Mouse (Mus musculus) natural killer cell, adult 2 months (primary cell): Measurements from ENCODE around the gene Mgat4e.
"Not testable (repeated sequence)": the region's sequence is repeated elsewhere in the genome, so short reads cannot be mapped to it uniquely, and the experiment has no call there.

Source experiments
- DNase-seq, 2 experiments: peaks; one replicate each; pipeline ENCODE4 v3.0.0; 2022; ENCODE audit warnings: low spot score in 2 of 2

The Mgat4e gene

DNA sequence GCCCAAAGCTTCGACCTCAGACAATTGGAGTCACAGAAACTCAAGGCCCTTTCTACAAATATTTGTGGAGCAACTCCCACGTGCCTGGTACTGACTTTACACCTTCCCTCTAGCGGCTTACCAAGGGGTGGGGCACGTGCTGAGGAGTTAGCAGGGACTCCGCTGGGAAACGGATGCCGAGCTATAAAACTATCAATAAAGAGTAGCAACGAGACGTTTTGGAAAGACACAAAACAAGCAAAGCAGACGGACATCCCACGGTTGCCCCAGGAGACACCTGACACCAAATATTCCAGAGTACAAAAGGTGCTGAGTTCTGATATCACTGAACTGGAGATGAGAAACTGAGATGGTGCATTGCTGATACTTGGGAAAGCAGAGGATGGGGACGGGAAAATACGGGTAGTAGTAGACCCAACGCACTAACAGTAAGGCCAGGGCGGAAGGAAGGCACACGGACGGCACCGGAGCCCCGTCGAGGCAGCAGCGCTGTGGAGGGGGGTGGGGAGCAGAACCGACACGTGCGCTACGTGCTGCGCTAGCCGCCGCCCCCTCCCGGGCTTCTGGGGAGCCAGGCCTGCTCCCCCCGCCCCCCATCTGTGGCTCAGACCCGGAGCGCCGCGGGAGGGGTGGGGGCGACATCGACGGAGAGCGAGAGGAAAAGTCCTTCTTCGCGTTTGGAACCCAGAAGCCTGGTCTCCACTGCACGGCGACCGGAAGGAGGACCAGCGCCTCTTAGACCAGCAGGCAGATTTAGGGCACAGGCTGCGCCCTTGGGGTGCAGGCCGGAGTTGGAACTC is 6.6 kb upstream of the Mgat4e start:
- peak; percentile 5 to 17 for DNase-seq

DNA sequence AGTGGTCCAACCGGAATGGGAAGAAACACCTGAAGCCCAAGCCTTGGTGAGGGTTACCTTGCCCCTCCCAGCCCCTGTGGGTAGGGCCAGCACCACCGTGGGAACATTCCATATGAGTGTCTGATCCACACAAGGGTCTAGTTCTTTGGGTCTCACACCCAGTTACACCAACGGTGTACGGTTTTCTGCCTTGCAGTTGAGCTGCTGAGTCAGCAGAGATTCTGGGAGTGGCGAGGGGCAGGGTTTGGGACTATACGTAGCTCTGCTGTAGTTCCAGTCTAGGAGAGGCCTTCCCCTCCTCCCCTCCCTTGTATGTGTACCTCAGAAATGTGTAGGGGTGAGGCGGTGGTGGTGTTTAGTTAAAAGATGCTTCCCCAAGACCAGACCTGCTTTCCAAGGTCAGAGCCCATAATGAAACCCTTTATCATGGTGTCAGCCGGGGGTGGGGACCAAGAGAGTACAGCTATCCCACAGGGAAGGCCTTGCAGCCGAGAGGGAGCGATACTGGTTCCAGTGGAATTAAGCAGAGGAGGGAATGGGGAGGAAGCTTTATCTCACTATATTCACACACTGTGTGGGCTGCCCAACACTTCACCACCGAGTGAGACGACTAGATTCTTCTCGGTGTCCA is 5.9 kb upstream of the Mgat4e start:
- DNase-seq, result no peak

DNA sequence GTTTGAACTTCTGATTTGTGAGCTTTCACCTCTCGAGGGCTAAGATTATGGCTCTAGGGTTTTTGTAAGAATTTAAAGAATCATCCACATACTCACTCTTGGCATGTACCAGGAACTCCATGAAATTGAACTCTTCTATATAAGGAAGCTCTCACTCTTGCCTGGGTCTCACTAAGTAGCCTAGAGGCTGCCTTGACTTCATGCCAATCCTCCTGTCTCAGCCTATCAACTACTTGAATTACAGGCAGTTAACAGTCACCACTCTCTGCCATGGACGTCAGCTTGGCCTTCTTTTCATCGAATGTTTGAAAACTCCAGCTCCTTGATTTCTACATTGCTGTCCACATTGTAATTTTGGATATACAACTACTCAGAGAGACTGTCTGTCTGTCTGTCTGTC is 2.9 kb upstream of the Mgat4e start:
- no peak for DNase-seq

DNA sequence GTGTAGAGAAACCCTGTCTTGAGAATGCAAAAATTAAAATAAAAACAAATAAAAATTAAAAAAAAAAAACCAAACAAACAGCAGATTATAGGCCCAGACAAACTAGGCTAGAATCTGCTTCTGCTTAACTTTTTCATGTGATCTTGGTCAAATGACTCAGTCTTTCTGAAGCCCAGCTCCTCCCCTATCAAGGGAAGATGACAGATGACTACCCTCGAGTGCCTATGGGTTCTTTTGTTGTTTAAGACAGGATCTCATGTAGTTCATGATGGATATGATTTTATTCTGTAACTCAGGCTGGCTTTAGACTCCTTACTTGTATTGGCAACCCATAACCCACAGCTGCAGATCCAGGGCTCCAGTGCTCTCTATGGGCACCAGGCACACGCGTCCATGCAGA is 2.4 kb upstream of the Mgat4e start:
- DNase-seq, result no peak

DNA sequence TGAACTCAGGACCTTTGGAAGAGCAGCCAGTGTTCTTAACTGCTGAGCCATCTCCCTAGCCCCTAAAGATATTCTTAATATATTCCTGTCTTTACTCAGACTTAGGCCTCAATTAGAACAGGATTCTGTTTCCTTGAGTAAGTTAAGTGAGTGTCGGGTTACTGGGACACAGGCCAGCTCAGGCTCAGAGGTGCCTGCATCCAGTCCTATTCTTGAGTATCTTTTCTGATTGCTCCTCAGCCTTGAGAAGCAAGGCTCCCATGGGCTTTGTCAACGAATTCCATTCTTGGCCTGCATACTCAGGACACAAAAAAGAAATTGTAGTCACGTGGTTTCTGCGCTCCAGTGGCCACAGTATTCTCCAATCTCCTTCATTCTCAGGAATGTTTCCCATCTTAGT is 1.3 kb downstream of the Mgat4e start:
- DNase-seq, result no peak

DNA sequence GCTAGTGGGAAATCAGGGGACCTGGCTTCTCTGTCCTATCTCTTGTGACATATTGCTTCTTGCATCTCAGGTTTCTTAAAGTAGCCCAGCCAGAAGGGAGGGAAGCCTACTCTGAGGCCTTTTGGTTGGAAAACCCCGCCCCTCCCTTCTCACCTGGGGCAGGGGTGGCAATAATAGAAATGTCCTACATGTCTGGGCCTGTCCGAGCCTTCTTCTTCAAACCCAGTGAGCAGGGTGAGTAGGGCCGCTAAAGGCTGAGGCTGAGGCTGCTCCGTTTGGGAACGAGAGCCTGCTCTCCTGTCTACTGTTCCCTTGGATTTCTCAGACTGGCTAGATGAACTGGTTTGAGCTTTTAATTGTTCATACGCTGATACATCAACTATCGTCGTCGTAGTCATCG is 8.9 kb downstream of the Mgat4e start:
- DNase-seq, result no peak

DNA sequence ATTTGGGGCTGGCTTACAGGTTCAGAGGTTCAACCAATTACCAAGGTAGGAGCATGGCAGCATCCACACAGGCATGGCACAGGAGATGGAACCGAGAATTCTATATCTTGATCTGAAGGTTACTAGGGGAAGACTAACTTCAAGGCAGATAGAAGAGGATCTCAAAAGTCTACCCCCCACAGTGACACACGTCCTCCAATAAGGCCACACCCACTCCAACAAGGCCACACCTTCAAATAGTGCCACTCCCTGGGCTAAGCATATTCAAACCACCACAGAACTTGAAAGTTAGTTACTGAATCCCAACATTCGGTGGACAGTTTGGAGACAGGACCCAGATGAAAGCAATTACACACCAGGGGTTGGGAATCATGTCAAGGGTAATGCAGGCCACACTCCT is 14.0 kb downstream of the Mgat4e start:
- DNase-seq, result no peak

DNA sequence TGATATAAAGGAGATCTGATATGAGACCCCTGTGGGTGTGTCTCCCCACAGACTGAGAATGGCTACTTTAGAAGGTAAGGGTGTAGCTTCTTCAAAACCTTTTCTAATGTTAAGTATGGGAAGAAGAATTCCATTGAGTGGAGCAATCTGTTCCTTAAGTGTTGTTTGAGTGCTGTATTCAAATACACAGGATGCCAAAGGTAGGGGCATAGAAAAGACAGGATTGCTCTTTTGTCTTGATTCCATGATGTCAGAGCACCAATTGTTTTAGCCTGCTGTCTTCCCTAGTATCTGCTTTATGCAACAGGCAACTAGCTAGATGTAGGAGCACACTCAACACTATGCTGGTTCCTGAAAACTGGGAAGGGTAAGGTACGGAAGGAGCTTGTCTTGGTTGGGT is 14.4 kb downstream of the Mgat4e start:
- DNase-seq, result no peak

DNA sequence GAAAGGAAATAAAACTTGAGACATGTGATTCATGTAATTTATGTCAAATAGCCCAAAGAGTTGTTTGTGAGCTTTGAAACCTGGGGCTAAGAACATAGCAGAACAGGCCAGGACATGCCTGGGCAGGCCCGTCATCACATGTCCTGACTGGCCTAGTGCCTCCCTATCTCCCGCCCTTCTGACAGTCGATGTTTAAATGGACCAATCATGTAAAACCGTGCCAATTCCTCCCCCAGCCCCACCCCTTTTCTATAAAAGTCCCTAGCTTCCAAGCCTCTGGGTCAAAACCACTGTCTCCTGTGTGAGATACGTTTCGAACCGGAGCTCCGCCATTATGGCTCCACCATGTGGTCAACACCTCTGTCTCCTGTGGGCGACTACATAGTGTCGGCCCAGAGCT is 15.8 kb downstream of the Mgat4e start:
- DNase-seq, result not testable (repeated sequence)

DNA sequence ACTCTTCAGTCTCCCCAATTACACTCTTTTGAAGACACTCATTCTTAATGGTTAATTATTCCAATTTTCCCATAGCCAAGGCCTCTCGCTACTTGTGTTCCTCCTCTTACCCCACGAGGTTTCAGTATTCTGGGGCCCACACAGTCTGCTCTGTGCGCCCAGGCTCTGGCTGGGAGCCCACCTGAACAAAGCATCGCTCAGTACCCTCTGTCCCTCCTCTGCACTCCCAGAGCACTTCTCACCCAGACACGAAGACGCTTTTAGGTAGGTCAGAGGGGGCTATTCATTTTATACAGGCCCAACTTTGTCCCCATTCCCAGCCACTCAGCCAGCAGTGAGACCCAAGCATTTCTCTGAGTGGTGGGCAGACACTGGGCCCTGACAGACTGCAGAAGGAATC is 18.9 kb downstream of the Mgat4e start:
- no peak for DNase-seq

DNA sequence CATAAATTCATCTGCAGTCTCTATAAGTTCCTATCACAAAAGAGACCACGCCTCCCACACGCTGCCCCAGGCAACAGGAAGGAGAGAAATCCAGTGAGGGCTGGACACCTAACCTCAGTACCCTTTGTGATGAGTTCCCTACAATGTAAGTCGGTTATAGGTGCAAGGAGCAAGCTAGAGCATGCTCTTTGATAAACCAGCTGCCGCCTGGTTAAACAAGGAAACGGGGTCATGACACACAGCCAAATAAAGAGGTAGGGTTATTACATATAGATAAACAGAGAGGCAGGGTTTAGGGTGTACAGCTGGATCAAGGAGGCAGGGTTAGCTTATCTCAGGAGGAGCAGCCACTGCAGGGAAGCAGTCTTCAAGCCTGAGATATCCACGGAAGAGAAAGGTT is 22.7 kb downstream of the Mgat4e start:
- no peak for DNase-seq

DNA sequence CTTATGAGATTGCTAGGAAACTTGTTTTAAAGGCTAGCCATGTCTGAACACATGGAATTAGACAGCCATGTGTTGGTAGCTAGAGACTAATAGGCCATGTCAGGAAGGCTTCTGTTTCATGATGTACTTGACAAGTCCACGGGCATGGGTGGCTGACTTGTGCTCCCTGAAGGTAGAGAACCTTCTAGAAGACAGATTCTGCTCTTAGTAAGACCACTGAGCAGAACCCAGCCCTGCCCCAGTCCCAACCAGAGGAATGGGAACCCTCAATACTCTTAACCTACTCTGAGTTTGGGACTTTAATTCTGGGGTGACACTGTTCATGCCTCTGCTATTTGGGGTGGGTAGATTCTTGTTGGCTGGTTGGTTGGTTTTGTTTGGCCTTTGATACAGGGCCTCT is 24.5 kb downstream of the Mgat4e start:
- no peak for DNase-seq

DNA sequence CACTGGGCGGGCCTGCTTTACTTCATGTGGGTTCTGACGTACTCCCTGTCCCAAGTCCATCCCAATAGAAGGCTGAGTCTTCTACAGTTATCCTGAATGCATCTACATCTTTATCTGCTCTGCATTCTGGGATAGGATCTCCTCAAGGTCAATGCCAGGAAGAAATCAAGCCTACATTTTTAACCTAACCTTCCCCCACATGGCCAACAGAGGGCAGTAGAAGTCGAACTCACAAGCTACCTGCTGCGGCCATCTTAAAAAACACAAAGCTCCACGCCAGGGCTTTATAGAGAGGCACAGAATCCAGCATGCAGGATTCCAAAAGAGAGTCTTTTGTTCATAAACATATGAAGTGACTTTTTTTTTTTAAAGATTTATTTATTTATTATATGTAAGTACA is 25.1 kb downstream of the Mgat4e start:
- DNase-seq, result peak; percentile 28 to 38

DNA sequence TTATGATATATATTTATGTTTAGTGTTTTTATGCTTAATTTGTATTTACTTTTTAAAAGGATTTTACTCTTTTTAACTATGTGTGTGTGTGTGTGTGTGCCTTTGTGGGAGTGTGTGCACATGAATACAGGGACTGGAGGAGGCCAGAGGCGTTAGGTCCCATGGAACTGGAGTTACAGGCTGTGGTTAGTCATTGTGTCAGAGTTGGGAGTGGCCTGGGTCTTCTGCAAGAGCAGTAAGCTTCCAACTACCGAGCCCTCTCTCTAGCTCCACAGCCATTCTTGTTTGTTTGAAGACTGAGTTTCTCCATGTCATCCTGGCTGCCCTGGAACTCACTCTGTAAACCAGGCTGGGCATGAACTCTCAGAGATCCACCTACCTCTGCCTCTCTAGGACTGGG is 27.2 kb downstream of the Mgat4e start:
- DNase-seq, result no peak

DNA sequence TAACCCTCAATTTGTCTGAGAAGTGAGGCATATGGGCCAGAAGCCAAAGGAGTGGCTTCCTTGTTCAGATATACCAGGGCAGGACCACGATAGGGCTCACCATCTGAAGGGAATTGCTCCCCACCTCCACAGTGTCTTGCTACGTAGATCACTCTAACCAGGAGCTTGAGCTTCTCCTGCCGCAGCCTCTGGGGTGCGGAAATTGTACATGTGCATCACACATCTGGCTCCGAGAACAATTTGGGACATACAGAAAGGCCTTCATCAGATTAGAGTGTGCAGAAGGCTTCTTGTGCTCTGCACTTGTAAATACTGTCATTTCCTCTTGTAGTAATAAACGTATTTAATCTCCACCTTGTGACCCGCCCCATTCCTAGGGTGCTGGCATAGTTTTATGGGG is 28.3 kb downstream of the Mgat4e start:
- DNase-seq, result no peak

DNA sequence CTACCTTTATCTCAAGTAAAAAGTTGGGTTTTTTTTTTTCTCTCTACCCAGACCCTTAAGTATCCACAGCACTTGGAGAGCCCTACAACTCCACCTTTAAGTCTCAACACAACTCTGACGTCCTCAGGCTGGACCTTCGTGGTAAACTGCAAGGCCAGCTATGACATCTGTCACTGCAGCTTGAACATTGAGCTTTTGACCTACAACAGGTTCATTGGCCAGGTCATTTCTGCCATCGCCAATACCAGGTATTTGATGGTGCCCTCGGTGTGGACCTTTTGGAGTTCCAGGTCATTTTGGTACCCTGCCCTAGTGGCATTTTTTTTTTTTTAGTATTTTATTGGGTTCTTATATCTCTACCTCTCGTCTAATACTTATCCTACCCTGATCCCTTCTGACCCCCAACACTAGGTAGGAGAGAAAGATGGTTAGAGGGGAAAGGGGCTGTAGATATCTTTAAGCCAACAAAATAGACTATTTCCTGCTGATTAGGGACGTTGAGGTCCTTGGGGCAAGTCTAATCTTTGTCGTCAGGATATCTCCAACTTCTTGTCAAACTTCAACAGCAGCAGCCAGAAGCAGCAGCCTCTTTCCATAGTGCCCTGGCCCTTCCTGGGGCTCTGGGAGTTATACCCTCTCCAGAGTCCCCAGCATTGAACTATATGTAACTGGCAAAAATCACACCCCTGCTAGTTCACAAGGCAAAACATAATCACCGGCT is 29.3 kb downstream of the Mgat4e start:
- no peak for DNase-seq

DNA sequence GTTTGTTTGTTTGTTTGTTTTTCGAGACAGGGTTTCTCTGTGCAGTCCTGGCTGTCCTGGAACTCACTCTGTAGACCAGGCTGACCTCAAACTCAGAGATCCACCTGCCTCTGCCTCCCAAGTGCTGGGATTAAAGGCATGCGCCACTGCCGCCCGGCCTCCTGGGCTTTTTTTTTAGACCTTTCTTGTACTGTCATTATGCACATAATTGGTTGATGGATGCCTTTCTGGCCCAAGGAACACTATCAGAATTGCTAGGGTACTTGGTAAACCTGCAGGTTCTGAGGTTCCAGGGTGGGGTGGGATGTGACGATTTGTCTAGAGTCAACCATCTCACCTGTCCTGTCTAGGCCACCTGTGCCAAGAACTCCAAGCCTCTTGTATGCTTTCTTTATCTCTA is 30.3 kb downstream of the Mgat4e start:
- not testable (repeated sequence) for DNase-seq

DNA sequence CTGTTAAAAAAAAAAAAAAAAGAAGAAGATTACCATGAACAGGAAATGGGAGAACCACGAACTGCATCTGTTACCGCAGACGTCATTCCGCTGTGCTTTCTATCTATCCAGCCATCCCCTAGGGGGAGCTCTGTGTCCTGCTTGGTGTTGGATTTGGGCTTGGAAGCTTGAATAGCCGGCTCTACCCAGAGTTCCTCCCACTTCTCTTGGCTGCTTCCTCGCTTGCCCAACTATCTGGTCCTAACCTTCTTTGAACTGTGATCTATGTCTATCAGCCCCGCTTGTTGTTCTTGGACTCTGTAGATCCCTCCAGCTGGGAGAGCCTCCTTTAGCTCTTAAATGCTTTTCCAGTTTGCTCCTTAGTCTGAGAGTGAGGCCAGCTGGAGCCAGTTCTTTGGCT is 30.8 kb downstream of the Mgat4e start:
- peak; percentile 41 to 67 for DNase-seq

DNA sequence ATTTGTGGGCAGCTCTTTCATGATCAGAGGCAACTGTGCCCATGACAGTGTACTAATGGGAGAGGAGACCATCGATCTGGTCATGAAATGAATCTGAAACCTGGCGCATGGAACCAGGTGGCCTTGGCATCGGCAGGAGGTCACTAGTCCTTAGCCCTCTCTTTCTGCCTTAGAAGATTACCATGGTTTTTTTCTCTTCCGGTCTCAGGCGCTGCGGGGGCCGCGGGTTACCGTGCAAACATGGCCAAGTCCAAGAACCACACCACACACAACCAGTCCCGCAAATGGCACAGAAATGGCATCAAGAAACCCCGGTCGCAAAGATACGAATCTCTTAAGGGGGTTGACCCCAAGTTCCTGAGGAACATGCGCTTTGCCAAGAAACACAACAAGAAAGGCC is 31.6 kb downstream of the Mgat4e start:
- DNase-seq, result not testable (repeated sequence)

DNA sequence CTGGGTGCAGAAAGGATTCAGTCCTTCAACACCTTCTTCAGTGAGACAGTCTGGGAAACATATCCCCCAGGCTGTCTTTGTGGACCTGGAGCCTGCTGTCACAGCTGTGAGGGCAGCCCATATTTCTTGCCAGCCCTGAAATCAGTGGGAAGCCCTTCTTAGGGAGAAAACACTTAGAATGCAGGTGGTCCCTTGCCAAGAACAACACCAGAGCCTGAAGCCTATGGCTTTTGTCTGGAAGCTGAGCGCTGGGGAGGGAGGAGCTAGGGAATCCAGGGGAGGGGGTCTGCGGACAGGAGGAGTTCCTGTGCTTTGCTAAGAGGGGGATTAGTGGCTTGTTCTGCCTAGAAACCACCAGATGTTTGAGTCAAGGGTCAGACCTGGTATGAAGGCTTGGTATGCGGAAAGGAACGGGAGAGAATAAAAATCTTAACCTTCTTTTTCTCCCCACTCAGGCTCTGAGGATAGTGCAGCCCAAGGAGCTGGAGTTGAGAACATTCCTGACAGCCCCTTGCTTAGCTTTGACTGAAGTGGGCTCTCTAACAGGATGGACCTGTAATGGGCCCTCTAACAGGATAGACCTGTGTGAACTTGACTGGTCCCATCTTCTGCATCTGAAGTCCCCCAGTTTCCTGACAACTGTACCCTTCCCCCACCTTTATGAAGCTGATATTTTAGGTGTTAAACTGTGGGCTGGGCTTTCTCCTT is 32.8 kb downstream of the Mgat4e start:
- no peak for DNase-seq

DNA sequence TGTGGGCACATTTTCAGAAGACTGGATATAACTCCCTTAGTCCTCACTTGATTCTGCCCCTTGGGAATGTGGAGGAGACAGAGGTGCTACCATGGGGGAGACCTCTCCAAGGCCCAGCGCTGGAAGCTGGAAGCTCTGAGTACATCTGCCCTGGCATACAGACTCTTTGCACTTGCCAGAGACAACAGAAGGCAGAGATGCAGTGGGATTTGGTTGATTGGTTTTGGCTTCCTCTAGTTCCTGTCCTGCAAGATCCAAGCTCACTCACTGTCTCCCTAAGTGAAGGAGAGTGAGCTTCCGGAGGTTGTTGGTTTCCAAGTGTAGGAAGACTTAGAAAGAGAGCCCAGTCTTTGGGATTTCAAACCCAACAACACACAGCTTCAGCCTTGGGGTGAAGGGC is 33.6 kb downstream of the Mgat4e start:
- DNase-seq, result no peak

DNA sequence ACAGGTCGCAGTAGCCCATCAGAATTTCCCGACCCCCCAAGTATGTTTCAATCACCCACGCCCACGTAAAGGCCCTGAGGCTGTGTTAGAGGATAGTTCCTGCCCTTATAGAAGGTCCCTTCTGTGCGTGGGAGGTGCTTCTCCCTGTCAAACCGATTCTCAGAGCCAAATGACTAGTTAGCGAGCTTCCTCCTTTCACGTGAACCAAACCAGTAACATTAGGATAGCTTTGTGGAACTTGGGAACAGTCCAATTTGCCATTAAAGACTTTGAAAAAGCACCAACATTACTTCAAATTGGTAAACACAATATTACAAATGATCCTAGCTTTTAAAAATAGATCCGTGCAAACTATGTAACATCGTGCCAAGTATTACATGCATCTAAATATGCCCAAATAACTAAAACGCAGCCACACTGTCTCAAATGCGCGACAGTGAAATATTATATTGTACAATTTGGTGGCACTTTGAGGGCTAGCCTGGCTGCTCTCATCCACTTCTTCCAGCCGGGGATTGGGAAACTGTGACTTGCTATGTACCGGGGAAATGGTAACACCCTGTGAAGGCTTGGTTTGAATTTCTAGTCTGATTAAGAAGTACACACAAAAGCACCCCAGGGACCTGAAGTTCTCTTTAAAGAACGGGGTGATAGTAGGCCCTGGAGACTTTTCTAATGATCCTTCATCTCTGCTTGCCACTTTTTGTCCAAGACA is 35.4 kb downstream of the Mgat4e start:
- DNase-seq, result no peak
